Mouse (Mus musculus): ENCODE results near the gene Lin37.

GRCm38 (mm10) chr7:30560296-30560695, 658 bp upstream of the Lin37 start:
- no peak for TF ChIP-seq CTCF (IDR thresholded peaks at IDR 0.05; ENCODE audit: control insufficient read depth, insufficient read depth, low read length)
- no peak for TF ChIP-seq POLR2A (IDR thresholded peaks at IDR 0.05; ENCODE audit: borderline replicate concordance, control insufficient read depth, low read depth, low read length)
